Mouse (Mus musculus): ENCODE measurements at regions not wholly inside any gene's neighbourhood (a gene's known extent, or its start where the extent isn't known, plus 50 kb on each side); places are given as distances from the start of the nearest gene placed in this dataset.

DNA sequence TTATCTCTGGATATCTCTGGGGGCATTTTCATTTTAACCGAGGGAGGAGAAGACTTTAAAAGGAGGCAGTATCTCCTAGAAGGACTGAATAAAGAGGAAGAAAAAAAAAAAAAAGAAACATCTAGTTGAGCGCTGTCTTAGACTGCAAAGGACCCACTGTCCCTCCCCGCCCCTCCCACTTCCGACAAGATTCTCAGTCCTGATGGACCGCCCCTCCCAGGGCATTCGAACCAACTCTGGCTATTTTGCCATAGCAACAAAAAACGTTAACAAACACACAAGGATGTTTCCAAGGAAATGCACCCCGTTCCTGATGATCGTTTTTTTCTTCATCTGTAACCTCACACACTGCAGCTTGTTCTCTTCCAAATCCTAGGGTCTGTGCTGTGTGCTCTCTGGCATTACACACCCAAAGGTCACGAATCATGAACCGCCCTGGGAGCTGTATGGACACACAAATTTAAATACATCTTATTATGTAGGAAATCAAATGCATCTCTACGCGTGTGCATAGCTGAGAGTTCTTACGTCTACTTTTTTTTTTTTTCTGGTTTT is 75.8 kb downstream of the Rnd3 start:
- Histone ChIP-seq H3K9me3 (no peaks in the 10 kb centered on the region), H3K27me3 (no peaks in the 10 kb centered on the region), H3K9ac (no peak overlapping the region), H3K4me1 (no peaks in the 10 kb centered on the region), H3K4me3 (no peak overlapping the region), H3K4me2 (no peak overlapping the region), H3K27ac (no peak overlapping the region), H3K36me3 (no peaks in the 10 kb centered on the region)
- WGBS, result 60% methylated on average over 14 of the region's 14 CpGs
- ATAC-seq (ENCODE audit: insufficient number of reproducible peaks, insufficient read depth, low FRiP score, low TSS enrichment, low read depth), result no peak

DNA sequence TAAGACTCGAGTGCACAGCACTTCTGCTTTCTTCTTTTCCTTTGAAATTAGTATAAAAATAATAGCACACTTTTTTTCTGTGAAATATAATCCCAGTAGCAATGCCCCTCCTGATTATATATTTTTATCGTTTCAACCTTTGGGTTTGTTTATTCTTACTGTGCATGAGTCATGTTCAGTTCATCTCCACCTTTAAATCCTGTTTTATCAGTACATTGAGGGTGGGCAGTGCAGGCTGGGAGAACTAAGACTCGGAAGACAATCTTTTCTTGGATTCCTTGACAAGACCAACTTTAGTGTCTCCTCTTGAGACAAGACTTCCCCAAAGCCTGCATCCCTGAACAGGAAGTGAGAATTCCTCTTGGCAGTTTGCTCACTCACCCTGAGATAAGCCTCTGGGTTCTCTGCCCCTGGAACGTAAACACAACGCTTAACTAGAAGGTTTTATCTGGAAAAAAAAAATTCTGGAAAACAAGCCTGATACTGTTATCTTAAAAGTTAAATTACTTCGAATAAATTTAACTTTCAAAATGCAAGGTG is 76.5 kb downstream of the Rnd3 start:
- Histone ChIP-seq H3K27me3 (no peaks in the 10 kb centered on the region), H3K9me3 (no peaks in the 10 kb centered on the region), H3K4me1 (no peaks in the 10 kb centered on the region), H3K4me2 (no peak overlapping the region), H3K4me3 (no peak overlapping the region), H3K27ac (no peak overlapping the region), H3K36me3 (no peaks in the 10 kb centered on the region), H3K9ac (no peak overlapping the region)
- 54% methylated on average over 6 of the region's 6 CpGs for WGBS
- no peak for ATAC-seq (ENCODE audit: insufficient number of reproducible peaks, insufficient read depth, low FRiP score, low TSS enrichment, low read depth)

DNA sequence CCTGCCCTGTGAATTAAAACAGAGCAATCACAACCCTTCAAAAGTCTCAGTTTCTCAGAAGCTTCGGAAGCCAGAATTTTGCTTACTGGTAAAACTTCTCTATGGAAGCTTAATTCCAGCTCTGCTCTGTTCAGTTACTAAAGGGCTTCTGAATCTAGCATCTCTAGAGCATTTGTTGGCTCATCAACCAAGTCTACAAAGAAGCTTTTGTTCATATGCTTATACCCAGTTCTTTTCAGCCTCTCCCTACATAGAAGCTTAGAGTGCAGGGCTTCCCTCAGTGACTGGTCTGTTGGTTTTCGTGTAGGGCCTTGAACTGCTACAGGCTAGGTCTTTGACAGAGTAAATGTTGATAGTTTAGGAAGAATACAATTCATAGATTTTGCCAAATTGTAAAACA is 78.0 kb downstream of the Rnd3 start:
- peaks cover 6% of the 10 kb centered on the region for H3K4me1 ChIP-seq
- H3K4me2 ChIP-seq, result no peak overlapping the region
- no peak for ATAC-seq (ENCODE audit: insufficient number of reproducible peaks, insufficient read depth, low FRiP score, low TSS enrichment, low read depth)
- H3K9me3 ChIP-seq, result no peaks in the 10 kb centered on the region
- H3K27me3 ChIP-seq, result no peaks in the 10 kb centered on the region
- 68% methylated on average over 2 of the region's 2 CpGs for WGBS
- no peaks in the 10 kb centered on the region for H3K36me3 ChIP-seq
- H3K4me3 ChIP-seq, result no peak overlapping the region
- no peak overlapping the region for H3K9ac ChIP-seq
- H3K27ac ChIP-seq, result no peak overlapping the region

DNA sequence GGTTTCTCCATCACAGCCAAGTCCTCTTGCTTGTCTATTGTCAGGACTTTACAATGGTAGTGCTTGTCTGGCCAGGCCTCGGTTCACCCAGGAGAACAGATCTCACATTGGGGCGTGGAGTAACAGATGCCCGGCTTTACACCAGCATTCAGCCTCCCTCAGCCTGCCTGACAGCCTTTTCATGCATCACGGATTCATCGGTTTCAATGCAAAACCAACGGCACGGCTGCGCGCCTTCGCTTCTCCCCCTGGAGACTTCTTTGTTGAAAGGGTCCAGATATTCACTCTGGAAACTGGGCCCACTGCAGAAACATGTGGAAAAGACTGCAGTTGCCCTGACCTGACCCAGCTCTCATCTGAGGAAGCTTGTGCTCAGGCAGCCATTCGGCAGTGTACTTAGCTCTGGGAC is 82.5 kb downstream of the Rnd3 start:
- no peak for ATAC-seq (ENCODE audit: insufficient number of reproducible peaks, insufficient read depth, low FRiP score, low TSS enrichment, low read depth)
- peaks cover 9% of the 10 kb centered on the region for H3K4me1 ChIP-seq
- 32% methylated on average over 11 of the region's 11 CpGs for WGBS
- no peak overlapping the region for H3K4me3 ChIP-seq
- no peak overlapping the region for H3K27ac ChIP-seq
- peak overlapping the region; percentile 5; the same call in 1 of the 2 replicates for H3K4me2 ChIP-seq
- H3K36me3 ChIP-seq, result no peaks in the 10 kb centered on the region
- no peak overlapping the region for H3K9ac ChIP-seq
- no peaks in the 10 kb centered on the region for H3K27me3 ChIP-seq
- no peaks in the 10 kb centered on the region; the same call in 1 of the 2 replicates for H3K9me3 ChIP-seq

DNA sequence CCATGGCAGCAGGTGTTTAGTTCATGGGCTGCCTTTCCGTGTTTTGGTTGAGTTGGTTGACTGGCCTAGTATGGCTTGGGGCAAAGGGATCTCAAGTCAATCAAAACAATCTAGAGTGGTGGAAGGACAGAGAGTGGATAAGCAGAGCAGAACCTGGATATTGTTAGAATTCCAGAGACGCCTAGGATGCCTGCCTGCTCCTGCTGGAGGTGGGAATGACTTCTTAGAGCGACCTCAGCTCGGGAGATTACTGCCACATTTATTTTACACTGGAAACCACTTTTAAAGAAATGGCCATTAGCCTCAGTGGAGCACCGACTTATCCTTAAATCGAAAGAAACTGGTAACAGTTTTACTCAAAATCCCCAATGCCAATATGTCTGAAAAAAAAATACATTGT is 83.1 kb downstream of the Rnd3 start:
- H3K9me3 ChIP-seq, result no peaks in the 10 kb centered on the region; the same call in 1 of the 2 replicates
- no peak overlapping the region for H3K4me3 ChIP-seq
- whole genome bisulfite sequencing, result 45% methylated on average over 6 of the region's 6 CpGs
- peaks cover 9% of the 10 kb centered on the region for H3K4me1 ChIP-seq
- H3K9ac ChIP-seq, result no peak overlapping the region
- no peaks in the 10 kb centered on the region for H3K27me3 ChIP-seq
- no peaks in the 10 kb centered on the region for H3K36me3 ChIP-seq
- H3K4me2 ChIP-seq, result no peak overlapping the region
- H3K27ac ChIP-seq, result no peak overlapping the region
- ATAC-seq (ENCODE audit: insufficient number of reproducible peaks, insufficient read depth, low FRiP score, low TSS enrichment, low read depth), result no peak

DNA sequence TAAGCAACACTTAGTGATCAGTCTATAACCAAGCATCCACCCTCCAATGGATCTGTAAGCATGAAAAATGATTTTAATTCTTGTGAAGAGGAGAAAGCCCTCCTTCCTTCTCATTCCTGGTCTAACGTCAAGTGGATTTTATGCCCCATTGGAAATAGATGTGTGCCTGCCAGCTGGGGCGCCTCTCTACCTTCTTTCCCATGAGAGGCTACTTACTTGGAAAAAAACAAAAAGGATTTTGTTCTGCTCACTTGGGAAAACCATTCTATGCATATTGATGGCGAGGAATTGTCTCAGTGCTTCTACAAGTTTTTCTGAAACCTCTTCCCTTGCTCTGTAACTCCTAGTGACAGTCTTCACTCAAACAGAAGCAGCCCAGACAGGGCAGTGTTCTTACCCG is 84.1 kb downstream of the Rnd3 start:
- no peaks in the 10 kb centered on the region for H3K36me3 ChIP-seq
- ATAC-seq (ENCODE audit: insufficient number of reproducible peaks, insufficient read depth, low FRiP score, low TSS enrichment, low read depth), result no peak
- H3K27me3 ChIP-seq, result no peaks in the 10 kb centered on the region
- peaks cover 9% of the 10 kb centered on the region for H3K4me1 ChIP-seq
- WGBS, result 75% methylated on average over 4 of the region's 4 CpGs
- H3K4me2 ChIP-seq, result no peak overlapping the region
- H3K4me3 ChIP-seq, result no peak overlapping the region
- no peak overlapping the region for H3K9ac ChIP-seq
- no peaks in the 10 kb centered on the region; the same call in 1 of the 2 replicates for H3K9me3 ChIP-seq
- no peak overlapping the region for H3K27ac ChIP-seq

DNA sequence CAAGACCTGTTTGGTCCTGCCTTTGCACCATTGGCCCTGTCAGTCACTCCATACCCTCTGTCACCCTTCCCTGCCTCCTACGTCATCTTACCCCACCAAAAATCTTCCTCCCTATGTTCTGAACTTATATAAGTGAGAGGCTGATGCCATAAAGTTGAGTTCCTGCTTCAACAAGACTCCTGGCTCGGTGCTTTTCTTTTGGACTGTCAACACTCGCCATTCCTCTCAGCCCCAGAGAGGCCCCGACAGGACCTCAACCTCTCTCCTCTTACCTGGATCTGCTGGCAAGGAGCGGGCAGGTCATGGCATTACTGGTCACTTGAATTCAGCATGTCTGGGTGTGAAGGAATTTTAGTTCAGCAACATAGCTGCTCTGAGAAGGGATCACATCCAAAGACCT is 86.9 kb downstream of the Rnd3 start:
- Histone ChIP-seq H3K4me2 (no peak overlapping the region), H3K36me3 (no peaks in the 10 kb centered on the region), H3K4me3 (no peak overlapping the region), H3K4me1 (peaks cover 10% of the 10 kb centered on the region), H3K27ac (no peak overlapping the region), H3K27me3 (no peaks in the 10 kb centered on the region), H3K9ac (no peak overlapping the region), H3K9me3 (no peaks in the 10 kb centered on the region; the same call in 1 of the 2 replicates)
- WGBS, result 91% methylated on average over 5 of the region's 5 CpGs
- no peak for ATAC-seq (ENCODE audit: insufficient number of reproducible peaks, insufficient read depth, low FRiP score, low TSS enrichment, low read depth)

DNA sequence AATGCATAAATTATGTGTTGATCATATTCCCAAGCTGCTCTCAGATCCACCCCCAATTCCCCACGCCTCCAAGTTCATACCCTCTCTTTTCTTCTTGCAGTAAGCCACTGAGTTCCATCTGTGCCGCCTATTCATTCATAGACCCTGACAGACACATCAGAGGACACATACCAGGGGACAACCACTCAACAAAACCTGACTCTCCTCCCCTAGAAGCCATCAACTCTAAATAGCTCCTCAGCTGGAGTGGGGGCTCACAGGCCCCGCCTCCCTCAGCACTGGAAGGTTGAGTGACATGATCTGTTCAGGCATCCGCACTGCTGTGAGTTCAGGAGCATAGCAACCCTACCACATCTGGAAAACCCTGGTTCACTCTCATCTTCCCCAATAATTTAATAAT is 90.8 kb downstream of the Rnd3 start:
- no peaks in the 10 kb centered on the region for H3K27me3 ChIP-seq
- no peak overlapping the region for H3K27ac ChIP-seq
- H3K4me2 ChIP-seq, result no peak overlapping the region
- H3K9ac ChIP-seq, result no peak overlapping the region
- 79% methylated on average over 4 of the region's 4 CpGs for WGBS
- ATAC-seq (ENCODE audit: insufficient number of reproducible peaks, insufficient read depth, low FRiP score, low TSS enrichment, low read depth), result no peak
- no peaks in the 10 kb centered on the region; the same call in 1 of the 2 replicates for H3K9me3 ChIP-seq
- H3K36me3 ChIP-seq, result no peaks in the 10 kb centered on the region
- H3K4me3 ChIP-seq, result no peak overlapping the region
- peaks cover 12% of the 10 kb centered on the region for H3K4me1 ChIP-seq

DNA sequence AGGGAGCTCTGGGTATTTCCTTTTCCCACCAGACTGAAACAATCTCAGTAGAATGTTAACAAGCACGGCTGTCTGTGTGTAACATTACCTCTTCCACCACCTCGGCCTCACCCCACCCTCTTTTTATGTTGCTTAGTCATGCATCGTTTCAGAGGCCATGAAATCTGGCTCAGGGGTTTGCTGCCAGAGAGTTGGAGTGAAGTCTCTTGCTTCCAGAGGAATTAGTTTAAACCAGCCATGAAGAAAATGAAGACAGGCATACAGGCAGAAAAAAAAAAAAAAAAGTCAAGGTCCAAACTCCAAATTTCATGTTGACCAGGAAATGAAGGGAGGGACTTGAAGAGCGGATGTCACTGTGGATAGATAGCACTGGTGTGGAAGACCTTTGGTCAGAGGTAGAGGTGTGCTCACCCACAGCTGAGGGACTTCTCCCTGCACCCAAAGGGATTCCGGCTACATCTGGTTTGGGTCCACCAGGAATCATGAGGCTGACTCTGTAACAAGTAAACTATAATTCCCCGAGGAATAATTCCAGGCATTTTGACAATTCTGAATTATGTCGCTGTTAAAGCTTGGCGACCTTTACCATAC is 92.7 kb downstream of the Rnd3 start:
- H3K4me2 ChIP-seq, result peak overlapping the region; percentile 30
- H3K36me3 ChIP-seq, result no peaks in the 10 kb centered on the region
- no peak overlapping the region for H3K9ac ChIP-seq
- no peak overlapping the region for H3K4me3 ChIP-seq
- ATAC-seq (ENCODE audit: insufficient number of reproducible peaks, insufficient read depth, low FRiP score, low TSS enrichment, low read depth), result no peak; the same call in 1 of the 2 replicates
- H3K27ac ChIP-seq, result peak overlapping the region; percentile 35; the same call in 1 of the 2 replicates
- peaks cover 12% of the 10 kb centered on the region for H3K4me1 ChIP-seq
- 19% methylated on average over 8 of the region's 8 CpGs for WGBS
- no peaks in the 10 kb centered on the region for H3K9me3 ChIP-seq
- H3K27me3 ChIP-seq, result no peaks in the 10 kb centered on the region

DNA sequence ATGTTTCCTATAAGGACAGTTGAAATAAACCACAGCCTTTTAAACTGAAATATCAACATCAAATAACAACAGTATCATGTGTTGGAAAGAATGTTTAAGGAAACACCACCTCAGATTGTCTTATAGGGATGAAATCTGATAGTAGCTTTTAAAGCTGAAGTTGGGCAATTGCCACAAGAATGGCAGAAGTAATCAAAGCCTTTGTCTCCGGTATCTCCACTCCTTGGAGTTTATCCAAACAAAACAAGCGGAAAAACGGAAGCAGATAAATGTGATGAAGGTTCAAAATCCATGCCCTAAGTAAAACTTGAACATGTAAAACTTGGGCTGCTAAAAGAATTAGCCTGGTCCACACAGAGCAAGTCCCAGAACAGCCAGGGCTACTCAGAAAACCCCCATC is 93.6 kb downstream of the Rnd3 start:
- no peak for ATAC-seq (ENCODE audit: insufficient number of reproducible peaks, insufficient read depth, low FRiP score, low TSS enrichment, low read depth)
- H3K27ac ChIP-seq, result no peak overlapping the region
- 14% methylated on average over 3 of the region's 3 CpGs for WGBS
- H3K4me1 ChIP-seq, result peaks cover 12% of the 10 kb centered on the region
- H3K4me3 ChIP-seq, result no peak overlapping the region
- no peaks in the 10 kb centered on the region for H3K27me3 ChIP-seq
- no peak overlapping the region for H3K4me2 ChIP-seq
- H3K9ac ChIP-seq, result no peak overlapping the region
- no peaks in the 10 kb centered on the region for H3K36me3 ChIP-seq
- no peaks in the 10 kb centered on the region for H3K9me3 ChIP-seq

DNA sequence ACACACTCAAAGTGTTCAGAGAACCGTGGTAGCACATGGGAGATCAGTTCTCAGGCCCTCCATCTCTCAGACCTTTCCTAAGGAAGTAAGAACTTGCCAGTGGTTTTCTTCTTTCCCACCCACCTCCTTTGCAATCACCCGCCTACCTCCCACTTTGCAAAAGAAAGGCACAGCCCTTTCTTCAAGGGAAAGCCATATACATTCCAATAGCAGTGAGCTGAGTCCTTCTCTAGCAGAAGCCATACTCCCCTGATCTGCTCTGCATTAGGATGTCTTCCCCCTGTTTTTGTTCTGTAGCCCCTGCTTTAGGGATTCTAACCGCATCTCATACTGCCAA is 99.1 kb downstream of the Rnd3 start:
- no peak overlapping the region for H3K4me3 ChIP-seq
- no peak for ATAC-seq (ENCODE audit: insufficient number of reproducible peaks, insufficient read depth, low FRiP score, low TSS enrichment, low read depth)
- H3K9me3 ChIP-seq, result no peaks in the 10 kb centered on the region
- H3K27ac ChIP-seq, result no peak overlapping the region
- no peaks in the 10 kb centered on the region for H3K36me3 ChIP-seq
- no peak overlapping the region for H3K9ac ChIP-seq
- no peaks in the 10 kb centered on the region for H3K27me3 ChIP-seq
- no peak overlapping the region for H3K4me2 ChIP-seq
- peaks cover 5% of the 10 kb centered on the region; the same call in 1 of the 2 replicates for H3K4me1 ChIP-seq
- 65% methylated on average over 3 of the region's 3 CpGs for WGBS

DNA sequence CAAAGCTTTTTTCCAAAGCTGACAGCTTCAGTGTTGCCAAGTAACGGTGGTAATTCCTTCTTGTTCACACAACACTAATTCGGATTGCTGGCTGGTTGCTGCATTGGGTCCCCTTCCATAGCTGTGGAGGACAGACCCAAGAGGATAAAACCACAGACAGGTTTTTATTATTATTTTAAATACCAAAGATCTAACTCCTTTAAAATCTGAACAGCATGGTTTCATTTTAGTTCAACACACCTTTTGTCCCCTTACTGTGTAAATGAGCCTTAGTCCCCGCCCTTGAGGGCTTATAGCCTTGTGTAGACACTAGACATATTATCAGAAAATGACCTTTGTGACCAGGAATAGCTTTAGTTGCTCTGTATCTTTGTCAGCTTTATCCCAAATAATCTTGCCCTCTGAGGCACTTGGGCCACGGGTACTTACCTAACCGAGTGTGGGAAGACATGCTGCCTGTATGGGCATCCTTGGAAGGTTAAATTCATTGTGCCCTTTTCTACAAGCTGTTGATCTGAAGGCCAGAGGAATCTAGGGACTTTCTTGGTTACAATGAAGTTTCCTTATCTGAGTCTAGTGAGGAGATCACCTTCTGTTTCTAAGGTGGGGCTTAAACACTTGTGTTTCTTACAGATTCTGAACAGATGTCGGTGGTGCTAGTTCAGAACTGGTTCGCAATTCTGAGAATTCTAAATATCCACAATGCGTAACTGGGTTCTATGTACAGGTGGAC is 99.6 kb downstream of the Rnd3 start:
- Histone ChIP-seq H3K4me3 (no peak overlapping the region), H3K27me3 (no peaks in the 10 kb centered on the region), H3K4me1 (peaks cover 5% of the 10 kb centered on the region; the same call in 1 of the 2 replicates), H3K36me3 (no peaks in the 10 kb centered on the region), H3K4me2 (no peak overlapping the region), H3K9me3 (no peaks in the 10 kb centered on the region), H3K27ac (no peak overlapping the region), H3K9ac (no peak overlapping the region)
- WGBS, result 71% methylated on average over 8 of the region's 8 CpGs
- no peak for ATAC-seq (ENCODE audit: insufficient number of reproducible peaks, insufficient read depth, low FRiP score, low TSS enrichment, low read depth)

All from embryonic facial prominence, embryonic 13.5 days (tissue).